Mouse (Mus musculus): Measurements from ENCODE around the gene Ddx17. TPM values are rescaled to one million over a fixed set of nuclear protein-coding genes. Genes with fewer than 3 reads are reported as not detected.
A peak's percentile ranks its signal among the peaks of the same experiment; 100 is the strongest.

Gene Ddx17
- polyA plus RNA-seq (2016; fragmentation: Nextera tagmentation; extraction: Ambion mirVana) = 37.1 and 39.9 TPM in 2 replicates

- H3K4me2 ChIP-seq = peak within 1 kb of the TSS; percentile 89
- peak; percentile 96 for ATAC-seq (ENCODE audit: insufficient number of reproducible peaks, low FRiP score)
- peaks cover 14% of the 10 kb centered on the region for H3K27me3 ChIP-seq (replicated peaks)
- H3K4me1 ChIP-seq (replicated peaks) = peaks cover 22% of the 10 kb centered on the region
- 2% methylated on average over 84 of the region's 84 CpGs for WGBS
- H3K9ac ChIP-seq = peak within 1 kb of the TSS; percentile 98
- peak within 1 kb of the TSS; percentile 98 for H3K27ac ChIP-seq (ENCODE audit: poor library complexity, severe bottlenecking)
- no peaks in the 10 kb centered on the region for H3K9me3 ChIP-seq (replicated peaks)
- peak within 1 kb of the TSS; percentile 91 for H3K4me3 ChIP-seq
- H3K36me3 ChIP-seq = peaks cover 27% of the 10 kb centered on the region
Observed at GRCm38 (mm10) chr15:79546410-79547288, at the start of gene Ddx17. TSS of gene Ddx17 (minus strand) at chr15:79546741.

DNA sequence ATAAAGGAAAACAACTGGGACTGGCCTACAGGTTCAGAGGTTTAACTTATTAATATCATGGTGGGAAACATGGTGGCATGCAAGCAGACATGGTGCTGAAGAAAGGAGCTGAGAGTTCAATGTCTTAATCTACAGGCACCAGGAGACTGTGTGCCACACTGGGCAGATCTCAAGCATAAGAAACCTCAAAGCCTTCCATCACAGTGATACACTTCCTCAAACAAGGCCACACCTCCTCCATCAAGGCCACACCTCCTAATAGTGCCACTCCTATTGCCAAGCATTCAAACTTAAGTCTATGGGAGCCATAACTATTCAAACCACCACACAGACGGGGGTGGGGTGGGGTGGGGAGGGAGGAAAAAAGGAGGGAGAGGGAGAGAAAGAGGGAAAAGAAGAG is 35.0 kb upstream of the Ddx17 start:
- ATAC-seq (ENCODE audit: insufficient number of reproducible peaks, low FRiP score) = no peak
- no peak overlapping the region for H3K27ac ChIP-seq (ENCODE audit: poor library complexity, severe bottlenecking)
- no peaks in the 10 kb centered on the region for H3K4me1 ChIP-seq (replicated peaks)
- 0 out of 2 replicates have a peak, but pooled peaks cover 2% of the 10 kb centered on the region for H3K9me3 ChIP-seq (replicated peaks)
- 73% methylated on average over 1 of the region's 1 CpGs for WGBS
- no peaks in the 10 kb centered on the region for H3K36me3 ChIP-seq
- H3K4me2 ChIP-seq = no peak overlapping the region
- no peaks in the 10 kb centered on the region for H3K27me3 ChIP-seq (replicated peaks)
- H3K4me3 ChIP-seq = no peak overlapping the region
- no peak overlapping the region for H3K9ac ChIP-seq

DNA sequence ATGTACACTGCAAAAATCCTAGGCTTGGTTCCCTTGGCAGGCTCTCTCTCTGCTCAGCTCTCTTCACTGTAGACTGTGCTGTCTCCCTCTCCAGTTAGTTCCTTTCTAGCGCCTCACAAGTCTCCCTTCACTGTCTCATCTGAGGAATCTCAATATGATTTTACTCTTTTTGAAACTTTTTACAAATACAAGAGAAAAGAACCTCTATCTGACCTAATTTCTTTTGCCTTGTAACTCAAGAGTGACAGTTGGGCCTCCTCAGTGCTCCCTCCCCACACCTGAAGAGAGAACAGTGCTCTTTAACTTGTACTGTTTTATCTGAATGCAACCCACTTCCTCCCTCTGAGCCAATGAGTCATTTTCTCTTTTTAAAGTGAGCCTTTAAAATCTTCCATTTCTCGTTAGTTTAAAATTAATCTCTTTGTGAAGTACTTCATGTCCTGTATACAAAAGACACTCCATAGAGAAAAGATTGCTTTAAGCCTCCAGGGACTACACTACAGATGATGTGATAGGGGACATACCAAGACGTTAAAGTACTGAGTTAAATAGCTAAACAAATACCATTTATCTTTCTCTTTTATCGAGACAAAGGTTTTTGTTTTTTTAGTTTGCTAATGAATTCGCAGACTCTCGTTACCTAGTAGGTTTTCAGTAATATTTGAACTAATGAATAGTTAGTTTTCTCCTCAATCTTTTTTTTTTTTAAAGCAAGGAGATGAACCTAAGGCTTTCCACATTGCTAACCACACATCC is 31.3 kb upstream of the Ddx17 start:
- no peaks in the 10 kb centered on the region for H3K4me1 ChIP-seq (replicated peaks)
- H3K27me3 ChIP-seq (replicated peaks) = no peaks in the 10 kb centered on the region
- no peak overlapping the region for H3K9ac ChIP-seq
- no peak for ATAC-seq (ENCODE audit: insufficient number of reproducible peaks, low FRiP score)
- H3K9me3 ChIP-seq (replicated peaks) = 0 out of 2 replicates have a peak, but pooled peaks cover 2% of the 10 kb centered on the region
- no peaks in the 10 kb centered on the region for H3K36me3 ChIP-seq
- no peak overlapping the region for H3K27ac ChIP-seq (ENCODE audit: poor library complexity, severe bottlenecking)
- no peak overlapping the region for H3K4me2 ChIP-seq
- H3K4me3 ChIP-seq = no peak overlapping the region
- whole genome bisulfite sequencing = 55% methylated on average over 6 of the region's 6 CpGs

- Histone ChIP-seq H3K4me2 (no peak overlapping the region), H3K36me3 (no peaks in the 10 kb centered on the region), H3K9me3 (replicated peaks) (0 out of 2 replicates have a peak, but pooled peaks cover 2% of the 10 kb centered on the region), H3K27me3 (replicated peaks) (no peaks in the 10 kb centered on the region), H3K9ac (no peak overlapping the region), H3K27ac (ENCODE audit: poor library complexity, severe bottlenecking) (no peak overlapping the region), H3K4me1 (replicated peaks) (no peaks in the 10 kb centered on the region), H3K4me3 (no peak overlapping the region)
- no peak for ATAC-seq (ENCODE audit: insufficient number of reproducible peaks, low FRiP score)
- 87% methylated on average over 2 of the region's 2 CpGs for WGBS
Observed at GRCm38 (mm10) chr15:79576947-79577346, 30.4 kb upstream of the Ddx17 start.

- WGBS = 66% methylated on average over 1 of the region's 1 CpGs
- Histone ChIP-seq H3K9me3 (replicated peaks) (0 out of 2 replicates have a peak, but pooled peaks cover 2% of the 10 kb centered on the region), H3K27ac (ENCODE audit: poor library complexity, severe bottlenecking) (no peak overlapping the region), H3K36me3 (no peaks in the 10 kb centered on the region), H3K4me3 (no peak overlapping the region), H3K27me3 (replicated peaks) (no peaks in the 10 kb centered on the region), H3K9ac (no peak overlapping the region), H3K4me2 (no peak overlapping the region), H3K4me1 (replicated peaks) (no peaks in the 10 kb centered on the region)
- no peak for ATAC-seq (ENCODE audit: insufficient number of reproducible peaks, low FRiP score)
Observed at GRCm38 (mm10) chr15:79575543-79576222, 29.1 kb upstream of the Ddx17 start.

DNA sequence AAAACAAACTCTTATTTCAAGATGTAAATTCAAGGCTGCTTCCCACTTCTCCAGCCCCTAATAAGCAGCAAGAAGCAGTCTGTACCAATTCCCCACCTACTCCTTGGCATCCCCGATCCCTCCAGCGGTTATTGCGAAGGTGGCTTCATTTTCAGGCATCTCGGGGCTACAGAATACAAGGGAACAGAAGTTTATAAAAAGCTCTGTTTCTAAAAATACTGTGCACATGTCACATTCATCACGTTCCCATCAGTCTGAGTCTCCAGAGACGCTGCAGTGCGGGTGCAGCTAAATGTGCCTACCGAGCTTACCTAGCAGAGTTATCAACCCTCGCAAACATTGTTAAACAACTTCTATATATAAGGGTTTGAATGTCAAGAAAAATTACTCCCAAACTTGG is 15.9 kb upstream of the Ddx17 start:
- peak overlapping the region; percentile 7; the same call in 1 of the 2 replicates for H3K27ac ChIP-seq (ENCODE audit: poor library complexity, severe bottlenecking)
- no peak overlapping the region for H3K4me3 ChIP-seq
- no peaks in the 10 kb centered on the region for H3K27me3 ChIP-seq (replicated peaks)
- no peak for ATAC-seq (ENCODE audit: insufficient number of reproducible peaks, low FRiP score)
- WGBS = 54% methylated on average over 9 of the region's 9 CpGs
- no peaks in the 10 kb centered on the region for H3K36me3 ChIP-seq
- H3K9me3 ChIP-seq (replicated peaks) = no peaks in the 10 kb centered on the region
- H3K4me1 ChIP-seq (replicated peaks) = peaks cover 6% of the 10 kb centered on the region; the same call in 1 of the 2 replicates
- peak overlapping the region; percentile 43 for H3K4me2 ChIP-seq
- H3K9ac ChIP-seq = no peak overlapping the region

- Histone ChIP-seq H3K27ac (ENCODE audit: poor library complexity, severe bottlenecking) (no peak overlapping the region), H3K27me3 (replicated peaks) (no peaks in the 10 kb centered on the region), H3K4me2 (no peak overlapping the region), H3K4me3 (no peak overlapping the region), H3K4me1 (replicated peaks) (peaks cover 6% of the 10 kb centered on the region; the same call in 1 of the 2 replicates), H3K9me3 (replicated peaks) (no peaks in the 10 kb centered on the region), H3K9ac (no peak overlapping the region), H3K36me3 (no peaks in the 10 kb centered on the region)
- no peak for ATAC-seq (ENCODE audit: insufficient number of reproducible peaks, low FRiP score)
- WGBS = 55% methylated on average over 3 of the region's 3 CpGs
Observed at GRCm38 (mm10) chr15:79559649-79560048, 13.1 kb upstream of the Ddx17 start.

DNA sequence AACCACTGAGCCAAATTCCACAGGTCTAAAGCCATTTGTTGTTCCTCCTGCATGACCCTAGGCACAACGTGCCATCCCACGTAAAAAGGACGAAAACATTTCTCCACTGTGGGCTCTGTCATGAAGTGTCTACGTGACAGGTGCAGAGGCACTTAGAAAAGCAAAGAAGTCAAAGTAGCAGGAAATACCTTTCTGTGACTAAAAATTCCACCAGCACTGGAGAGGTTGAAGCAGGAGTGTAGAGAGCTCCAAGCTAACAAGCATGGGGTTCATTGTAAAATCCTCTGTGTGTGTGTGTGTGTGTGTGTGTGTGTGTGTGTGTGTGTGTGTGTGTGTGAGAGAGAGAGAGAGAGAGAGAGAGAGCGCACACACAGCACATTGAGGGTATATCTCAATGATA is 6.0 kb upstream of the Ddx17 start:
- Histone ChIP-seq H3K27ac (ENCODE audit: poor library complexity, severe bottlenecking) (no peak overlapping the region), H3K9me3 (replicated peaks) (no peaks in the 10 kb centered on the region), H3K4me1 (replicated peaks) (no peaks in the 10 kb centered on the region), H3K4me3 (no peak overlapping the region), H3K9ac (no peak overlapping the region), H3K36me3 (no peaks in the 10 kb centered on the region), H3K4me2 (no peak overlapping the region), H3K27me3 (replicated peaks) (peaks cover 26% of the 10 kb centered on the region)
- no peak for ATAC-seq (ENCODE audit: insufficient number of reproducible peaks, low FRiP score)
- 67% methylated on average over 5 of the region's 5 CpGs for WGBS

DNA sequence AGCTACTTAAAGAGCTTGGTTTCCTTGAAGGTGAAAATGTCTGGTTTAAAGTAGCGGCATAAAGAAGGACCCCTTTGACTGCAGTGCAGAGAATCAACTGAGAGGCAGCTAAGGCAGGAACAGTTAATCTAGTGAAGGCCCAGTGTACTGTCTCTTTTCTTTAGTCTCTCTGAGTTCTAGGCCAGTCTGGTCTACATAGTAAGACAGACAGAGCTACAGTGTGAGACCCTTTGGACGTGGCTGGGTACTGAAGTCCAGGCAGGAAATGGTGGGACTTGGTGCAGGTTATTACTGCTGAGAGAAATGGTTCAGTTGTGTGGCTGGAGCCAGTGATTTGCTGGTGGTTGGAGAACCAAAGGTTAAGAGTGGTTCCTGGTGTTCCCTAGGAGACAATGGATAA is 1.7 kb upstream of the Ddx17 start:
- WGBS = 90% methylated on average over 2 of the region's 2 CpGs
- Histone ChIP-seq H3K4me3 (no peak overlapping the region), H3K4me2 (no peak overlapping the region), H3K36me3 (peaks cover 12% of the 10 kb centered on the region), H3K9ac (no peak overlapping the region), H3K9me3 (replicated peaks) (no peaks in the 10 kb centered on the region), H3K27me3 (replicated peaks) (peaks cover 21% of the 10 kb centered on the region), H3K27ac (ENCODE audit: poor library complexity, severe bottlenecking) (no peak overlapping the region), H3K4me1 (replicated peaks) (peaks cover 18% of the 10 kb centered on the region)
- no peak for ATAC-seq (ENCODE audit: insufficient number of reproducible peaks, low FRiP score)

DNA sequence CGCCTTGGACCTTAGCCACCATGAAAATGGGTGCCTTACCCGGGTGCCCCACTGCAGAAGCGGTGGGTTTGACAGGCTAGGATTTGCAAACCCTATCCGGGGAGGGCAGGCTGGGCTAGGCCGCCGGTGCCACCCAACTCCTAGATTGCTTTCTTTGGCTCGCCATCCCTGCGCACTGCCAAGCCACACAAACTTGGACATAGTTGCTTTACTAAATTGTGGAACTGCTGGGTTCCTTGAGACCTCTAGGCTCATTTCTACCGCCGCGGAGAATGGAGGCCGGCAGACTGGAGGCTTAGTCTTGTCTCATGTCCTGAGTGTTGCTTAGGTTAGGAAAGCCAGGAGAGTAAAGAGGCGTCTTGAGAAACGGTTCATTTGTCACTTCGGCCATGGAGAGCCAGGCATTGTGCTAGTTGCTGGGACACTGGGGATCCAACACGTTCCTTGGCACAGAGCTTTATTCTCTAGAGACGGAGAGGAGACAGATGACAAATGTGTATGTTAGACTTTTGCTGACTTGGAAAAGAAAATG is 814 bp upstream of the Ddx17 start:
- 74% methylated on average over 17 of the region's 17 CpGs for WGBS
- Histone ChIP-seq H3K4me3 (peak overlapping the region; percentile 91), H3K27ac (ENCODE audit: poor library complexity, severe bottlenecking) (peak overlapping the region; percentile 98), H3K27me3 (replicated peaks) (peaks cover 17% of the 10 kb centered on the region), H3K4me2 (peak overlapping the region; percentile 89), H3K9ac (0 out of 2 replicates have a peak overlapping the region, but pooled peaks have one; percentile 49), H3K36me3 (peaks cover 20% of the 10 kb centered on the region), H3K9me3 (replicated peaks) (no peaks in the 10 kb centered on the region), H3K4me1 (replicated peaks) (peaks cover 22% of the 10 kb centered on the region)
- ATAC-seq (ENCODE audit: insufficient number of reproducible peaks, low FRiP score) = no peak
